Mouse (Mus musculus) MEL (cell line): Measurements from ENCODE around the gene Sacs. TPM values are rescaled to one million over a fixed set of nuclear protein-coding genes. Genes with fewer than 3 reads are reported as not detected.

Source experiments
- DNase-seq: peaks from one replicate; pipeline ENCODE4 v3.0.0; 2011; ENCODE audit warnings: low read depth, low spot score
- H3K27ac ChIP-seq: 2 replicates; pipeline ENCODE4 v1.5.1; 2012; ENCODE audit warnings: low read depth, mild to moderate bottlenecking, control low read depth, low read length, moderate library complexity; ENCODE audit not compliant: control insufficient read depth
- H3K27me3 ChIP-seq, 2 experiments: fragments of 150-350 bp in 1 of 2; sonication (generic) in 1 of 2; 2 replicates each; pipeline ENCODE4 v1.6.1; 2012; ENCODE audit warnings: low read length in 2 of 2, mild to moderate bottlenecking in 2 of 2, improper control_type of control experiment in 1 of 2, moderate library complexity in 1 of 2; ENCODE audit not compliant: insufficient read depth in 2 of 2, control insufficient read depth in 1 of 2
- H3K36me3 ChIP-seq, 2 experiments: 2 replicates each; pipeline ENCODE4 v1.6.1; 2012 to 2014; ENCODE audit warnings: low read length in 2 of 2, improper control_type of control experiment in 1 of 2, inconsistent platforms in 1 of 2, mild to moderate bottlenecking in 1 of 2; ENCODE audit not compliant: insufficient read depth in 2 of 2, control insufficient read depth in 1 of 2
- H3K4me1 ChIP-seq, 2 experiments: fragments of 150-350 bp in 1 of 2; sonication (generic) in 1 of 2; 2 replicates each; pipeline ENCODE4 v1.6.1; 2012; ENCODE audit warnings: low read length in 2 of 2, improper control_type of control experiment in 1 of 2, mild to moderate bottlenecking in 1 of 2; ENCODE audit not compliant: insufficient read depth in 2 of 2, control insufficient read depth in 1 of 2
- H3K4me3 ChIP-seq, 2 experiments: fragments of 150-350 bp in 1 of 2; sonication (generic) in 1 of 2; 2 replicates each; pipeline ENCODE4 v1.5.1; 2012; ENCODE audit warnings: low read depth in 2 of 2, low read length in 2 of 2, mild to moderate bottlenecking in 2 of 2, moderate library complexity in 2 of 2, control low read depth in 1 of 2, improper control_type of control experiment in 1 of 2; ENCODE audit not compliant: control insufficient read depth in 1 of 2, insufficient read depth in 1 of 2
- H3K79me2 ChIP-seq: 2 replicates; pipeline ENCODE4 v1.6.1; 2012; ENCODE audit warnings: mild to moderate bottlenecking, low read length, moderate library complexity; ENCODE audit not compliant: control insufficient read depth, poor library complexity, insufficient read depth
- H3K9ac ChIP-seq: 2 replicates; pipeline ENCODE4 v1.6.1; 2012; ENCODE audit warnings: low read depth, mild to moderate bottlenecking, control low read depth, low read length, moderate library complexity; ENCODE audit not compliant: control insufficient read depth, poor library complexity, severe bottlenecking
- H3K9me3 ChIP-seq: fragments of 150-350 bp; sonication (generic); replicated peaks from 2 replicates; pipeline ENCODE4 v1.6.1; 2012; ENCODE audit warnings: mild to moderate bottlenecking, low read length, improper control_type of control experiment, moderate library complexity; ENCODE audit not compliant: insufficient read depth
- BHLHE40 ChIP-seq: IDR thresholded peaks from 2 replicates; pipeline ENCODE4 v1.6.1; 2012; ENCODE audit warnings: low read depth, mild to moderate bottlenecking, inconsistent platforms, low read length, improper control_type of control experiment, borderline replicate concordance
- CHD2 ChIP-seq: IDR thresholded peaks from 2 replicates; pipeline ENCODE4 v1.6.1; 2011; ENCODE audit warnings: low read length, improper control_type of control experiment
- CTCF ChIP-seq, 3 experiments: IDR thresholded peaks in 2 of 3; conservative IDR thresholded peaks in 1 of 3; 2 replicates each; pipeline ENCODE4 v1.5.1; 2011 to 2012; ENCODE audit warnings: low read length in 3 of 3, low read depth in 2 of 3, mild to moderate bottlenecking in 2 of 3, improper control_type of control experiment in 1 of 3, inconsistent platforms in 1 of 3, mixed read lengths in 1 of 3, moderate library complexity in 1 of 3; ENCODE audit not compliant: control insufficient read depth in 1 of 3, insufficient read depth in 1 of 3, poor library complexity in 1 of 3, severe bottlenecking in 1 of 3
- ELF1 ChIP-seq: IDR thresholded peaks from 2 replicates; pipeline ENCODE4 v1.6.1; 2014; ENCODE audit warnings: low read depth, mild to moderate bottlenecking, inconsistent platforms, low read length, improper control_type of control experiment, moderate library complexity
- ETS1 ChIP-seq: IDR thresholded peaks from 2 replicates; pipeline ENCODE4 v1.6.1; 2012; ENCODE audit warnings: low read depth, mild to moderate bottlenecking, inconsistent platforms, low read length, improper control_type of control experiment, moderate library complexity
- GABPA ChIP-seq: IDR thresholded peaks from 2 replicates; pipeline ENCODE4 v1.6.1; 2012; ENCODE audit warnings: low read depth, mild to moderate bottlenecking, inconsistent platforms, low read length, improper control_type of control experiment, moderate library complexity
- GATA1 ChIP-seq: IDR thresholded peaks from 2 replicates; pipeline ENCODE4 v1.6.1; 2011; ENCODE audit warnings: low read depth, low read length, improper control_type of control experiment
- HCFC1 ChIP-seq: IDR thresholded peaks from 2 replicates; pipeline ENCODE4 v1.6.1; 2012; ENCODE audit warnings: low read depth, mild to moderate bottlenecking, inconsistent platforms, low read length, improper control_type of control experiment, moderate library complexity
- KAT2A ChIP-seq: conservative IDR thresholded peaks from 2 replicates; pipeline ENCODE4 v1.6.1; 2012; ENCODE audit warnings: low read depth, low read length, improper control_type of control experiment, inconsistent platforms
- MAFK ChIP-seq: IDR thresholded peaks from 2 replicates; pipeline ENCODE4 v1.6.1; 2011; ENCODE audit warnings: low read depth, mild to moderate bottlenecking, low read length, improper control_type of control experiment, borderline replicate concordance
- MXI1 ChIP-seq: IDR thresholded peaks from 2 replicates; pipeline ENCODE4 v1.6.1; 2011; ENCODE audit warnings: mild to moderate bottlenecking, low read depth, low read length, improper control_type of control experiment
- MYB ChIP-seq: IDR thresholded peaks from 2 replicates; pipeline ENCODE4 v1.6.1; 2011; ENCODE audit warnings: mild to moderate bottlenecking, low read depth, low read length, improper control_type of control experiment
- MYC ChIP-seq: IDR thresholded peaks from 2 replicates; pipeline ENCODE4 v1.6.1; 2011; ENCODE audit warnings: low read depth, mild to moderate bottlenecking, low read length, improper control_type of control experiment, moderate library complexity
- NELFE ChIP-seq: IDR thresholded peaks from 2 replicates; pipeline ENCODE4 v1.6.1; 2011; ENCODE audit warnings: low read depth, low read length, improper control_type of control experiment
- NRF1 ChIP-seq: IDR thresholded peaks from 2 replicates; pipeline ENCODE4 v1.6.1; 2014; ENCODE audit warnings: low read depth, mild to moderate bottlenecking, inconsistent platforms, low read length, improper control_type of control experiment, moderate library complexity; ENCODE audit not compliant: poor library complexity, insufficient read depth, severe bottlenecking
- POLR2A ChIP-seq, 2 experiments: IDR thresholded peaks; 2 replicates each; pipeline ENCODE4 v1.6.1; 2011 to 2012; ENCODE audit warnings: low read length in 2 of 2, mild to moderate bottlenecking in 2 of 2, control low read depth in 1 of 2, improper control_type of control experiment in 1 of 2, low read depth in 1 of 2, moderate library complexity in 1 of 2; ENCODE audit not compliant: control insufficient read depth in 1 of 2, insufficient read depth in 1 of 2, poor library complexity in 1 of 2
- POLR2AphosphoS5 ChIP-seq: IDR thresholded peaks from 2 replicates; pipeline ENCODE4 v1.6.1; 2012; ENCODE audit warnings: low read depth, borderline replicate concordance, mild to moderate bottlenecking, inconsistent platforms, low read length, moderate library complexity, mixed read lengths
- RAD21 ChIP-seq: IDR thresholded peaks from 2 replicates; pipeline ENCODE4 v1.6.1; 2011; ENCODE audit warnings: mild to moderate bottlenecking, low read depth, low read length, improper control_type of control experiment
- RCOR1 ChIP-seq: IDR thresholded peaks from 2 replicates; pipeline ENCODE4 v1.6.1; 2012; ENCODE audit warnings: low read depth, mild to moderate bottlenecking, inconsistent platforms, low read length, improper control_type of control experiment
- SIN3A ChIP-seq: IDR thresholded peaks from 2 replicates; pipeline ENCODE4 v1.6.1; 2012; ENCODE audit warnings: low read length, improper control_type of control experiment, inconsistent platforms
- SMC3 ChIP-seq: IDR thresholded peaks from 2 replicates; pipeline ENCODE4 v1.6.1; 2011; ENCODE audit warnings: low read depth, low read length, improper control_type of control experiment
- TBP ChIP-seq: IDR thresholded peaks from 2 replicates; pipeline ENCODE4 v1.8.0; 2011; ENCODE audit warnings: low read depth, low read length, improper control_type of control experiment
- ZKSCAN1 ChIP-seq: IDR thresholded peaks from 2 replicates; pipeline ENCODE4 v1.6.1; 2012; ENCODE audit warnings: low read depth, mild to moderate bottlenecking, inconsistent platforms, low read length, improper control_type of control experiment, moderate library complexity
- ZNF384 ChIP-seq: IDR thresholded peaks from 2 replicates; pipeline ENCODE4 v1.6.1; 2012; ENCODE audit warnings: low read depth, mild to moderate bottlenecking, inconsistent platforms, low read length, improper control_type of control experiment
- polyA plus RNA-seq, 2 experiments: library from polyadenylated mRNA; stranded (reverse) in 1 of 2; unstranded in 1 of 2; fragments of >175 nt in 1 of 2; fragments of >200 nt in 1 of 2; gene quantifications; 2 replicates each; pipeline versions ENCODE4 v1.2.1 to v1.2.4; 2012; ENCODE audit warnings: low replicate concordance in 2 of 2, low read depth in 1 of 2; ENCODE audit not compliant: insufficient read length in 2 of 2, insufficient read depth in 1 of 2, missing spikeins in 1 of 2
- total RNA-seq: library from RNA; depleted of rRNA; stranded (reverse); fragments of 300-350 nt; gene quantifications from 2 replicates; pipeline ENCODE4 v1.2.3, GENCODE M21; 2012

Gene Sacs
- total and polyA plus RNA-seq, 3 experiments, result 10.9 to 32.0 (median 12.1) TPM

DNA sequence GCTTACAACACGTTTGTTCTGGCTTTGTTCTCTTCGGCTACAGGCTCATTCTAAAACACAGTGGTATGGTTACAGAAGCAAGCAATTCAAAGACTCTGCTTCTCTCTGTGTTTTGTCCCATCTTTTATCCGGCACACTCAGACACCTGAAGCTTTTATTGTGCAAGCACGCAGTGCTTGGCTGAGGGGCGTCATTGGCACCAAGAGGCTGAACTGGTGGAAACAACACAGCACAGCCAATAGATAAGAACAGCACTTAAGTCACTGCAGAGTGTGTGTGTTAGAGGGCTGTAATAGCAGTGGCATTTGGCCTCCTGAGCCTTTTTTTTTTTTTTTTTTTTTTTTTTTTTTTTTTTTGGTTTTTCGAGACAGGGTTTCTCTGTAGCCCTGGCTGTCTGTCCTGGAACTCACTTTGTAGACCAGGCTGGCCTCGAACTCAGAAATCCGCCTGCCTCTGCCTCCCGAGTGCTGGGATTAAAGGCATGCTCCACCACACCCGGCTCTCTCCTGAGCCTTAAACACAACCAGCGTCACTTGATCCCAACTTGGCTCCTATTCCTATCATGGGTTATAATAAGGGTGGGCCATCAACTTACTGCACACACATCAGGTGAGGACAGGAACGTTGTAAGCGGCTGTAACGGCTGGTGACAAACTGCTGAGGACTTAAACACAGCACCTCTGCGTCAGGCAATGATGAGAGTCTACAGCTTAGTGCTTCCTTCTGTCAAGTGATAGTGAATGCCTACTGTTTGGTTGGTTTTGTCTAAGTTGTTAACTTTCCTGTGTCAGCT, 114.5 kb downstream of the Sacs start:
- H3K4me3 ChIP-seq, result no peak overlapping the region
- TF ChIP-seq MYC (no peak), POLR2A (IDR thresholded peaks at IDR 0.05; ENCODE audit: control insufficient read depth in 1 of 2, insufficient read depth in 1 of 2, low read depth in 1 of 2, low read length in 2 of 2, poor library complexity in 1 of 2) (no peak), NELFE (no peak), MYB (no peak), RAD21 (no peak), ETS1 (no peak), POLR2AphosphoS5 (no peak), CTCF (IDR thresholded peaks at IDR 0.05 in 2 of 3, conservative IDR thresholded peaks at IDR 0.05 in 1 of 3; ENCODE audit: control insufficient read depth in 1 of 3, insufficient read depth in 1 of 3, low read depth in 2 of 3, low read length in 3 of 3, poor library complexity in 1 of 3, severe bottlenecking in 1 of 3) (no peak), BHLHE40 (no peak), ZKSCAN1 (no peak), RCOR1 (no peak), TBP (no peak), HCFC1 (no peak), GATA1 (no peak), MAFK (no peak), CHD2 (no peak), MXI1 (no peak)
- TF ChIP-seq, all 39 proteins: peak for 0
- Histone ChIP-seq H3K27ac (no peak overlapping the region), H3K27me3 (no peaks in the 10 kb centered on the region), H3K79me2 (no peaks in the 10 kb centered on the region), H3K9me3 (no peaks in the 10 kb centered on the region), H3K36me3 (no peaks in the 10 kb centered on the region; a peak in 1 of 4 replicates), H3K9ac (no peak overlapping the region), H3K4me1 (peaks cover 0 to 3% of the 10 kb centered on the region in 2 experiments; a peak in 2 of 4 replicates)
- no peak for DNase-seq

DNA sequence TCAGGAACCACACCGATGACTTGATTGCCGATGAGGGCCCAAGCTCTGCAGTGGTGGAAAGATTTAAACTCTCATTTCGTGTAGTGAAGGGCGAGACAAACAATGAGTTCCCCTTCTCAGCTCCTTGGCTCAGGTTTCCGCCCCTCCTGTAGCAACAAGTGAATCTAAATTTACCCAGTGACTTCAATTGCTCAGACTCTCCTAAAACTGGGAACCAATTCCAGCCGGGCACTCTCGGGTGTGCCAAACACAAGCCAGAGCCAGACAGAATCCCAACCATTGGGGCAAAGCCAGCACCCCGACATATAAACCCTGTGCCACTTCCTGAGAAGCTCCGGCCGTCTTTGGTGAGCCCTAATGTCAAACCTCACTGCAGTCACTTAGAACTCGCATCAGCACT, 120.1 kb downstream of the Sacs start, which contains the start of gene Sgcg:
Sgcg (minus strand) TSS at position 139 of the 400 bp plus-strand sequence.
- Histone ChIP-seq H3K27ac (no peak within 1 kb of the TSS), H3K27me3 (no peaks in the 10 kb centered on the region), H3K79me2 (no peaks in the 10 kb centered on the region), H3K36me3 (no peaks in the 10 kb centered on the region; a peak in 1 of 4 replicates), H3K4me1 (peaks cover 0 to 8% of the 10 kb centered on the region in 2 experiments; a peak in 2 of 4 replicates), H3K9me3 (no peaks in the 10 kb centered on the region), H3K9ac (no peak within 1 kb of the TSS)
- DNase-seq, result no peak
- TF ChIP-seq RCOR1, result no peak
- TF ChIP-seq SMC3, result no peak
- TF ChIP-seq SIN3A, result no peak
- no peak for TF ChIP-seq RAD21
- TF ChIP-seq TBP, result no peak
- no peak for TF ChIP-seq ZNF384
- no peak for TF ChIP-seq GATA1
- TF ChIP-seq NRF1, result no peak
- no peak for TF ChIP-seq MXI1
- no peak for TF ChIP-seq MAFK
- no peak for TF ChIP-seq GABPA
- no peak for TF ChIP-seq ETS1
- no peak for TF ChIP-seq ELF1
- no peak for TF ChIP-seq NELFE
- TF ChIP-seq KAT2A, result no peak
- TF ChIP-seq, all 39 proteins: peak for 0
- H3K4me3 ChIP-seq, result no peak within 1 kb of the TSS
